Mouse (Mus musculus): ENCODE results near the gene Prss57. TPM values are rescaled to one million over a fixed set of nuclear protein-coding genes. Genes with fewer than 3 reads are reported as not detected.

Gene Prss57
- polyA plus RNA-seq, 1 experiment from 2014 or later, result 5.0 TPM

DNA sequence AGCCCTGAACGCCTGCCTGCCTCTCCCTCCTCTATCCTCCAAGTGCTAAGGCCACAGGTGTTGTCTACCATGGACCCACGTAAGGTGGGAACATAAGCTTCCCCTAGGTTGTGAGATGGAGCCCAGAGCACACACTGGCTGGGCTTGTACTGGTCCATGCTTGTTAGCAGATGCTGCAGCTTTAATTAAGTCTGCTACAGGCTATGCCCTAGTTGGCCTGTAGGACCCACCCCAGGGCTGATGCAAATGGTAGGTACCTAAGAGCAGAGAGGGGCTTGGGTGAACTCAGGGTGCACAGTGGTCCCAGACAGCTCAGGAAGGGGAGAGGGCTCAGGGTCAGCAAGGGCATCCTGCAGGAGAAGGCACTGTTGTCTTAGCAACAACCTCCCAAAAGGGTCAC is 1.2 kb downstream of the Prss57 start:
- Histone ChIP-seq H3K27me3 (ENCODE audit: insufficient read depth, low read length) (0 out of 2 replicates have a peak, but pooled peaks cover 4% of the 10 kb centered on the region), H3K4me2 (ENCODE audit: low read depth, low read length) (no peak overlapping the region), H3K36me3 (replicated peaks; ENCODE audit: insufficient read depth, low read length) (no peaks in the 10 kb centered on the region), H3K4me3 (ENCODE audit: low read depth, low read length) (no peak overlapping the region), H3K9ac (replicated peaks) (peak overlapping the region; percentile 16; the same call in 1 of the 2 replicates), H3K27ac (ENCODE audit: low read depth) (peak overlapping the region; percentile 46), H3K9me3 (ENCODE audit: low read length) (no peaks in the 10 kb centered on the region), H3K4me1 (ENCODE audit: insufficient read depth) (peaks cover 10% of the 10 kb centered on the region; the same call in 1 of the 2 replicates)
- 61% methylated on average over 2 of the region's 2 CpGs for WGBS (ENCODE audit: insufficient replicate concordance)
- 0 out of 2 replicates have a peak, but pooled peaks have one; percentile 4 for TF ChIP-seq CTCF (IDR thresholded peaks at IDR 0.05; ENCODE audit: low read depth)
- TF ChIP-seq EP300 (IDR thresholded peaks at IDR 0.05; ENCODE audit: low read depth), result no peak
- DNase-seq (no peak), ATAC-seq (no peak)

- H3K4me3 ChIP-seq (ENCODE audit: low read depth, low read length), result no peak overlapping the region
- peak; percentile 85 for DNase-seq
Observed at GRCm38 (mm10) chr10:79788386-79789158, 2.2 kb downstream of the Prss57 start.

GRCm38 (mm10) chr10:79783920-79784800 is 6.6 kb downstream of the Prss57 start:
- Histone ChIP-seq H3K4me3 (ENCODE audit: low read depth, low read length) (no peak overlapping the region), H3K27ac (ENCODE audit: low read depth) (no peak overlapping the region), H3K9me3 (ENCODE audit: low read length) (no peaks in the 10 kb centered on the region), H3K27me3 (ENCODE audit: insufficient read depth, low read length) (peaks cover 20% of the 10 kb centered on the region; the same call in 1 of the 2 replicates), H3K4me2 (ENCODE audit: low read depth, low read length) (no peak overlapping the region), H3K36me3 (replicated peaks; ENCODE audit: insufficient read depth, low read length) (no peaks in the 10 kb centered on the region), H3K9ac (replicated peaks) (no peak overlapping the region), H3K4me1 (ENCODE audit: insufficient read depth) (peaks cover 19% of the 10 kb centered on the region)
- DNase-seq (peak; percentile 68), ATAC-seq (no peak)
- no peak for TF ChIP-seq EP300 (IDR thresholded peaks at IDR 0.05; ENCODE audit: low read depth)
- peak; percentile 67 for TF ChIP-seq CTCF (IDR thresholded peaks at IDR 0.05; ENCODE audit: low read depth)
- 50% methylated on average over 27 of the region's 27 CpGs for WGBS (ENCODE audit: insufficient replicate concordance)

More at GRCm38 (mm10) chr10:79788386-79789158, 2.2 kb downstream of the Prss57 start:
- Histone ChIP-seq H3K4me1 (ENCODE audit: insufficient read depth) (peaks cover 8% of the 10 kb centered on the region; the same call in 1 of the 2 replicates), H3K27me3 (ENCODE audit: insufficient read depth, low read length) (0 out of 2 replicates have a peak, but pooled peaks cover 4% of the 10 kb centered on the region), H3K9ac (replicated peaks) (no peak overlapping the region), H3K9me3 (ENCODE audit: low read length) (no peaks in the 10 kb centered on the region), H3K27ac (ENCODE audit: low read depth) (peak overlapping the region; percentile 46), H3K36me3 (replicated peaks; ENCODE audit: insufficient read depth, low read length) (no peaks in the 10 kb centered on the region), H3K4me2 (ENCODE audit: low read depth, low read length) (peak overlapping the region; percentile 10; the same call in 1 of the 2 replicates)
- peak; percentile 29; the same call in 1 of the 2 replicates for ATAC-seq
- WGBS (ENCODE audit: insufficient replicate concordance), result 17% methylated on average over 7 of the region's 7 CpGs
- peak; percentile 90 for TF ChIP-seq CTCF (IDR thresholded peaks at IDR 0.05; ENCODE audit: low read depth)
- no peak for TF ChIP-seq EP300 (IDR thresholded peaks at IDR 0.05; ENCODE audit: low read depth)

- WGBS (ENCODE audit: insufficient replicate concordance), result 62% methylated on average over 7 of the region's 7 CpGs
- DNase-seq, result no peak
- peaks cover 31% of the 10 kb centered on the region for H3K27me3 ChIP-seq (ENCODE audit: insufficient read depth, low read length)
Observed at GRCm38 (mm10) chr10:79783050-79783449, 7.7 kb downstream of the Prss57 start.

GRCm38 (mm10) chr10:79781956-79782355 is 8.8 kb downstream of the Prss57 start:
- peak overlapping the region; percentile 18; the same call in 1 of the 2 replicates for H3K4me2 ChIP-seq (ENCODE audit: low read depth, low read length)
- H3K4me3 ChIP-seq (ENCODE audit: low read depth, low read length), result no peak overlapping the region
- DNase-seq (no peak), ATAC-seq (no peak)
- TF ChIP-seq CTCF (IDR thresholded peaks at IDR 0.05; ENCODE audit: low read depth) (peak; percentile 12; the same call in 1 of the 2 replicates), EP300 (IDR thresholded peaks at IDR 0.05; ENCODE audit: low read depth) (no peak)
- no peaks in the 10 kb centered on the region for H3K9me3 ChIP-seq (ENCODE audit: low read length)
- peaks cover 41% of the 10 kb centered on the region for H3K27me3 ChIP-seq (ENCODE audit: insufficient read depth, low read length)
- peaks cover 26% of the 10 kb centered on the region for H3K4me1 ChIP-seq (ENCODE audit: insufficient read depth)
- no peaks in the 10 kb centered on the region for H3K36me3 ChIP-seq (replicated peaks; ENCODE audit: insufficient read depth, low read length)
- H3K9ac ChIP-seq (replicated peaks), result no peak overlapping the region
- no peak overlapping the region for H3K27ac ChIP-seq (ENCODE audit: low read depth)
- 63% methylated on average over 5 of the region's 5 CpGs for WGBS (ENCODE audit: insufficient replicate concordance)

More at GRCm38 (mm10) chr10:79783050-79783449, 7.7 kb downstream of the Prss57 start:
- no peak for ATAC-seq
- Histone ChIP-seq H3K9ac (replicated peaks) (no peak overlapping the region), H3K4me1 (ENCODE audit: insufficient read depth) (peaks cover 19% of the 10 kb centered on the region), H3K9me3 (ENCODE audit: low read length) (no peaks in the 10 kb centered on the region), H3K4me2 (ENCODE audit: low read depth, low read length) (no peak overlapping the region), H3K27ac (ENCODE audit: low read depth) (no peak overlapping the region), H3K36me3 (replicated peaks; ENCODE audit: insufficient read depth, low read length) (no peaks in the 10 kb centered on the region), H3K4me3 (ENCODE audit: low read depth, low read length) (no peak overlapping the region)
- no peak for TF ChIP-seq EP300 (IDR thresholded peaks at IDR 0.05; ENCODE audit: low read depth)
- TF ChIP-seq CTCF (IDR thresholded peaks at IDR 0.05; ENCODE audit: low read depth), result peak; percentile 47

Measured in liver, postnatal 0 days (tissue).